Mouse (Mus musculus): ENCODE measurements around the gene Gdpd1.

DNA sequence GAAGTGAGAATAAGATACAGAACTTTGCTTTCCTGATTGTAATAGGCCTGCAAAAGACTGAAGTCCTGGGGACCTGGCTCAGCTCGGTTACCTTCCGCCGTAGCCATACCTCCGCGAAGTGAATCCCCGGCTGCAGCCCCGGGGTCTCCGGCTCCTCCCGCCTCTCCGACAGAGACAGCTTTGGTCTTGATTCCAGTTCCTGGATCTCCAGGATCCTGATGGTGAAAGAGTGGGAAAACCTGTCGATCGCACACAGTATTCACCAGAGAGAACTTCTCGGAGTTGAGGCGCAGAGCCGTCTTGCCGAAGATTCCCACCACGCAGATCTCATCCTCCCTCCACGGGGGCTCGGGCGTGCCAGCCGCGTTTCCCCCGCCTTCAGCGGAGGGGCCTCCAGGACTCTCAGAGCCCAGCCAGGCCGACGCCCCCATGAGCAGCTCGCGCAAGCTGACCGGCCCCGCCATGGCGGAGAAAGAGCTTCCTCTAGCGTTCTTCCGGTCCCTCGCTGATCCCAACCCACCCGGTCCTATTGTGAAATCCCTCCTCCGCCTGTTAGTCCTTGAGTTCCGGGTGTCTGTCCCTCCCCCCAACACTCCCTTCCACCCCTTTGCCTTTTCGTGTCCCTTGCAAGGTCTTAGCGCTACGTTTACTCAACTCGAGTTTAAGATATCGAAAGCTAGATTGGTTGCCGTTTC lies 12.6 kb upstream of the Gdpd1 start, which contains the start of gene Smg8:
- TF ChIP-seq CTCF (IDR thresholded peaks at IDR 0.05; ENCODE audit: low read depth, low read length) (no peak), POLR2A (IDR thresholded peaks at IDR 0.05; ENCODE audit: extremely low read depth, insufficient read depth, low read length) (peak; percentile 53; the same call in 1 of the 2 replicates)

All from liver, adult 2 months (tissue).